Mouse (Mus musculus) E14TG2a.4 (cell line): ENCODE results near the gene Tmem56.

Experiments
- CTCF ChIP-seq: conservative IDR thresholded peaks from 2 replicates; pipeline ENCODE4 v1.5.1; 2014; ENCODE audit warnings: low read length
- POU5F1 ChIP-seq: IDR thresholded peaks from 2 replicates; pipeline ENCODE4 v1.6.1; 2014; ENCODE audit warnings: low read length, borderline replicate concordance

DNA sequence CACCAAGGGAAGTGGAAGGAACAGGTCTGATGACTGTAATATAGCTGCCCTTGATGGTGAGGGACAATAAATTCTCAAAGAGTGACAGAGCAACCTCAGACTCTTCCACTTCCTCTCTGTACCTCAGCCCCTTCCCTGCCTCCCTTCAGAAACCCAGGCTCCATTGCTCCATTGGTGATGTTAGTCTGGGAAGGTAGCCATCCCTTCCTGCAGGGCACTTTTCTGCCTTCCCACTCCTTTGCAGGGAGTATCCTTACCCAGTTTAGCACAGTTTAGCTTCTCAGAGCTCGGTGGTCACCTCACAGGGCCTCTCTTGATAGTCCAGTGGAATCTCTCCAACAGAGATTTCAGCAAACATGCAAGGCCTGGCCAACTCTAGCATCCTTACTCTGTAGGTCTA, 22.1 kb downstream of the Tmem56 start:
- no peak for TF ChIP-seq CTCF
- no peak for TF ChIP-seq POU5F1
